Mouse (Mus musculus) adrenal gland, adult 18-20 months (tissue): Measurements from ENCODE around the gene Npas1. TPM values are rescaled to one million over a fixed set of nuclear protein-coding genes. Genes with fewer than 3 reads are reported as not detected.

Experiments
- DNase-seq, 2 experiments: peaks; one replicate each; pipeline ENCODE4 v3.0.0; 2021 to 2022; ENCODE audit warnings: low spot score in 2 of 2
- long read RNA-seq, 2 experiments: library from polyadenylated mRNA; stranded (forward); transcript quantifications; one replicate each; pipeline ENCODE4 v2.0.0; 2021
- total RNA-seq, 2 experiments: library from RNA; stranded (reverse); gene quantifications; 1 replicate in 1 of 2; 2 replicates in 1 of 2; pipeline ENCODE4 v1.2.3; 2021

The Npas1 gene
- total RNA-seq, result not detected
- long read RNA-seq, experiment 1, result 0 reads
- long read RNA-seq, experiment 2, result 0 reads

- no peak for DNase-seq
Observed at GRCm38 (mm10) chr7:16477628-16478027, at the start of gene Npas1. TSS of gene Npas1 (minus strand) at chr7:16477728.

- no peak for DNase-seq
Observed at GRCm38 (mm10) chr7:16525995-16526394, 48.5 kb upstream of the Npas1 start.

GRCm38 (mm10) chr7:16525448-16525847, 47.9 kb upstream of the Npas1 start:
- no peak for DNase-seq

GRCm38 (mm10) chr7:16524308-16524707, 46.8 kb upstream of the Npas1 start:
- DNase-seq, result no peak

- no peak for DNase-seq
Observed at GRCm38 (mm10) chr7:16519310-16519709, 41.8 kb upstream of the Npas1 start.

GRCm38 (mm10) chr7:16517198-16517597, 39.7 kb upstream of the Npas1 start:
- no peak for DNase-seq

GRCm38 (mm10) chr7:16507284-16507683, 29.8 kb upstream of the Npas1 start:
- DNase-seq, result peak; percentile 58 to 68

- DNase-seq, result no peak
Observed at GRCm38 (mm10) chr7:16505226-16505593, 27.7 kb upstream of the Npas1 start.

- DNase-seq, result peak in 1 of 2 experiments; percentile 22
Observed at GRCm38 (mm10) chr7:16504573-16505225, 27.2 kb upstream of the Npas1 start.

- DNase-seq, result peak in 1 of 2 experiments; percentile 16
Observed at GRCm38 (mm10) chr7:16501571-16501970, 24.0 kb upstream of the Npas1 start.

GRCm38 (mm10) chr7:16499671-16500104, 22.2 kb upstream of the Npas1 start:
- DNase-seq, result no peak

- no peak for DNase-seq
Observed at GRCm38 (mm10) chr7:16496260-16496659, 18.7 kb upstream of the Npas1 start.

GRCm38 (mm10) chr7:16493361-16493760, 15.8 kb upstream of the Npas1 start:
- peak in 1 of 2 experiments; percentile 44 for DNase-seq

GRCm38 (mm10) chr7:16492211-16492610, 14.7 kb upstream of the Npas1 start:
- DNase-seq, result no peak

GRCm38 (mm10) chr7:16491759-16492158, 14.2 kb upstream of the Npas1 start:
- DNase-seq, result peak; percentile 53 to 65

GRCm38 (mm10) chr7:16489948-16490347, 12.4 kb upstream of the Npas1 start:
- DNase-seq, result no peak

- no peak for DNase-seq
Observed at GRCm38 (mm10) chr7:16488816-16489215, 11.3 kb upstream of the Npas1 start.

- no peak for DNase-seq
Observed at GRCm38 (mm10) chr7:16476600-16476989, 933 bp downstream of the Npas1 start.

- no peak for DNase-seq
Observed at GRCm38 (mm10) chr7:16475764-16476599, 1.5 kb downstream of the Npas1 start.

GRCm38 (mm10) chr7:16475321-16475720, 2.2 kb downstream of the Npas1 start:
- no peak for DNase-seq

- no peak for DNase-seq
Observed at GRCm38 (mm10) chr7:16474445-16474844, 3.1 kb downstream of the Npas1 start.

GRCm38 (mm10) chr7:16473847-16474246, 3.7 kb downstream of the Npas1 start:
- DNase-seq, result no peak
